Mouse (Mus musculus) ES-E14 (cell line): ENCODE measurements around the gene Stk40. TPM values are rescaled to one million over a fixed set of nuclear protein-coding genes. Genes with fewer than 3 reads are reported as not detected.

ENCODE experiments used
- DNase-seq: peaks from one replicate; pipeline ENCODE4 v3.0.0-alpha.2; 2013; ENCODE audit warnings: low read depth, low spot score
- H3K27ac ChIP-seq: 2 replicates; pipeline ENCODE4 v1.5.1; 2012; ENCODE audit warnings: low read depth, mild to moderate bottlenecking, low read length, moderate library complexity, mixed read lengths; ENCODE audit not compliant: poor library complexity, insufficient read depth, severe bottlenecking
- H3K36me3 ChIP-seq: 2 replicates; pipeline ENCODE4 v1.6.1; 2012; ENCODE audit warnings: mild to moderate bottlenecking, low read length, moderate library complexity, mixed read lengths; ENCODE audit not compliant: control insufficient read depth, poor library complexity, insufficient read depth, severe bottlenecking
- H3K4me1 ChIP-seq, 2 experiments: fragments of 150-350 bp in 1 of 2; sonication (generic) in 1 of 2; 2 replicates each; pipeline ENCODE4 v1.6.1; 2012; ENCODE audit warnings: low read length in 2 of 2, mild to moderate bottlenecking in 1 of 2, mixed read lengths in 1 of 2; ENCODE audit not compliant: control insufficient read depth in 2 of 2, insufficient read depth in 2 of 2, poor library complexity in 1 of 2
- H3K4me3 ChIP-seq, 2 experiments: fragments of 150-350 bp in 1 of 2; sonication (generic) in 1 of 2; 2 replicates each; pipeline ENCODE4 v1.5.1; 2012; ENCODE audit warnings: low read length in 2 of 2, low read depth in 1 of 2, mild to moderate bottlenecking in 1 of 2, mixed read lengths in 1 of 2; ENCODE audit not compliant: insufficient read depth in 1 of 2, poor library complexity in 1 of 2, severe bottlenecking in 1 of 2
- H3K9ac ChIP-seq: 2 replicates; pipeline ENCODE4 v1.6.1; 2012; ENCODE audit warnings: low read depth, mild to moderate bottlenecking, low read length, mixed read lengths; ENCODE audit not compliant: poor library complexity, insufficient read depth, severe bottlenecking
- H3K9me3 ChIP-seq: fragments of 150-350 bp; sonication (generic); 2 replicates; pipeline ENCODE4 v1.6.1; 2012; ENCODE audit warnings: low read depth, mild to moderate bottlenecking, low read length; ENCODE audit not compliant: control insufficient read depth, insufficient read depth
- CHD2 ChIP-seq: IDR thresholded peaks from 2 replicates; pipeline ENCODE4 v1.6.1; 2014; ENCODE audit warnings: mild to moderate bottlenecking, low read depth, low read length, inconsistent platforms
- HCFC1 ChIP-seq: IDR thresholded peaks from 2 replicates; pipeline ENCODE4 v1.6.1; 2012; ENCODE audit warnings: low read length, inconsistent platforms, borderline replicate concordance; ENCODE audit not compliant: insufficient read depth
- MAFK ChIP-seq: IDR thresholded peaks from 2 replicates; pipeline ENCODE4 v1.6.1; 2014; ENCODE audit warnings: mild to moderate bottlenecking, low read depth, low read length, inconsistent platforms; ENCODE audit not compliant: insufficient read depth
- ZC3H11A ChIP-seq: IDR thresholded peaks from 2 replicates; pipeline ENCODE4 v1.6.1; 2012; ENCODE audit warnings: low read depth, mild to moderate bottlenecking, inconsistent platforms, low read length, borderline replicate concordance
- ZNF384 ChIP-seq: IDR thresholded peaks from 2 replicates; pipeline ENCODE4 v1.6.1; 2012; ENCODE audit warnings: low read depth, low read length, inconsistent platforms
- in situ Hi-C, 2 experiments: fragments of 600-800 bp; cut with MboI; formaldehyde crosslinking; loops; one replicate each; pipeline ENCODE4 v1.15.1; 2025; ENCODE audit warnings: low sequenced_read_pairs in 2 of 2, inconsistent platforms in 1 of 2; ENCODE audit not compliant: unreplicated experiment in 2 of 2
- total RNA-seq: library from RNA; depleted of rRNA; stranded (reverse); fragments of 300-350 nt; gene quantifications from 2 replicates; pipeline ENCODE4 v1.2.3, GENCODE M21; 2012

Stk40 gene
- total RNA-seq, 1 experiment: 20.2 TPM

- in situ Hi-C loops: no loop called here
- DNase-seq: no peak
- TF ChIP-seq MAFK (no peak), ZNF384 (no peak)
- peaks cover 8% of the 10 kb centered on the region for H3K36me3 ChIP-seq
- H3K4me1 ChIP-seq: peaks cover 4 to 11% of the 10 kb centered on the region in 2 experiments
- no peak overlapping the region for H3K9ac ChIP-seq
- no peak overlapping the region for H3K4me3 ChIP-seq
- H3K9me3 ChIP-seq: no peaks in the 10 kb centered on the region
- H3K27ac ChIP-seq: no peak overlapping the region
These were observed 57.2 kb downstream of the Stk40 start for GRCm38 (mm10) chr4:126160981-126161380.

- peaks cover 4 to 12% of the 10 kb centered on the region in 2 experiments for H3K4me1 ChIP-seq
- no peak overlapping the region for H3K9ac ChIP-seq
- DNase-seq: no peak
- no peaks in the 10 kb centered on the region for H3K9me3 ChIP-seq
- H3K27ac ChIP-seq: no peak overlapping the region
- TF ChIP-seq HCFC1: no peak
- TF ChIP-seq MAFK: no peak
- TF ChIP-seq ZNF384: no peak
- TF ChIP-seq ZC3H11A: no peak
- no peak for TF ChIP-seq CHD2
- H3K4me3 ChIP-seq: no peak overlapping the region
- H3K36me3 ChIP-seq: peaks cover 13% of the 10 kb centered on the region
- in situ Hi-C loops: no loop called here
These were observed 57.7 kb downstream of the Stk40 start for GRCm38 (mm10) chr4:126161456-126161855.

GRCm38 (mm10) chr4:126161986-126162385, 58.2 kb downstream of the Stk40 start:
- no peak for DNase-seq
- no peak overlapping the region for H3K9ac ChIP-seq

GRCm38 (mm10) chr4:126162544-126163066, 58.8 kb downstream of the Stk40 start:
- Histone ChIP-seq H3K4me3 (peak overlapping the region; percentile 74 to 75), H3K9me3 (no peaks in the 10 kb centered on the region), H3K9ac (peak overlapping the region; percentile 80), H3K27ac (peak overlapping the region; percentile 54), H3K4me1 (peaks cover 4 to 12% of the 10 kb centered on the region in 2 experiments), H3K36me3 (peaks cover 19% of the 10 kb centered on the region)
- in situ Hi-C loops: no loop called here
- TF ChIP-seq HCFC1 (no peak), CHD2 (no peak), MAFK (no peak), ZC3H11A (no peak), ZNF384 (no peak)
- peak; percentile 70 for DNase-seq

More at GRCm38 (mm10) chr4:126161986-126162385, 58.2 kb downstream of the Stk40 start:
- Histone ChIP-seq H3K27ac (no peak overlapping the region), H3K4me3 (peak overlapping the region in 1 of 2 experiments; percentile 75; a peak in 2 of 4 replicates), H3K9me3 (no peaks in the 10 kb centered on the region), H3K36me3 (peaks cover 18% of the 10 kb centered on the region), H3K4me1 (peaks cover 4 to 12% of the 10 kb centered on the region in 2 experiments)
- in situ Hi-C loops: no loop called here
- TF ChIP-seq MAFK (no peak), ZC3H11A (no peak), HCFC1 (no peak), CHD2 (no peak), ZNF384 (no peak)
